Mouse (Mus musculus) embryonic facial prominence, embryonic 12.5 days (tissue): ENCODE data around the gene Stom. TPM values are rescaled to one million over a fixed set of nuclear protein-coding genes. Genes with fewer than 3 reads are reported as not detected.

Experiments
- ATAC-seq: fragments of 200-750 bp; cut with Nextera tagmentation; 2 replicates; pipeline ENCODE4 v1.8.0; 2017; ENCODE audit not compliant: insufficient number of reproducible peaks, insufficient read depth, low FRiP score, low TSS enrichment
- H3K27ac ChIP-seq: fragments of 300-500 bp; sonication (generic); 2 replicates; pipeline ENCODE4 v1.5.1; 2016; ENCODE audit warnings: mild to moderate bottlenecking
- H3K27me3 ChIP-seq: fragments of 300-500 bp; sonication (generic); 2 replicates; pipeline ENCODE4 v1.6.1; 2016; ENCODE audit warnings: mild to moderate bottlenecking, moderate library complexity
- H3K36me3 ChIP-seq: fragments of 300-500 bp; sonication (generic); 2 replicates; pipeline ENCODE4 v1.6.1; 2016; ENCODE audit warnings: mild to moderate bottlenecking
- H3K4me1 ChIP-seq: fragments of 300-500 bp; sonication (generic); 2 replicates; pipeline ENCODE4 v1.6.1; 2016
- H3K4me2 ChIP-seq: fragments of 300-500 bp; sonication (generic); replicated peaks from 2 replicates; pipeline ENCODE4 v1.6.1; 2016; ENCODE audit warnings: mild to moderate bottlenecking, moderate library complexity
- H3K4me3 ChIP-seq: fragments of 300-500 bp; sonication (generic); 2 replicates; pipeline ENCODE4 v1.5.1; 2016; ENCODE audit warnings: mild to moderate bottlenecking
- H3K9ac ChIP-seq: fragments of 300-500 bp; sonication (generic); 2 replicates; pipeline ENCODE4 v1.6.1; 2016; ENCODE audit warnings: mild to moderate bottlenecking, moderate library complexity
- H3K9me3 ChIP-seq: fragments of 300-500 bp; sonication (generic); 2 replicates; pipeline ENCODE4 v1.6.1; 2016; ENCODE audit warnings: mild to moderate bottlenecking, moderate library complexity
- WGBS: fragments of 180-500 bp; shearing (Covaris S2); methylation state at CpG from one replicate; pipeline ENCODE4 v1.1.7; 2016; 5-methylcytosine and 5-hydroxymethylcytosine counted together
- polyA plus RNA-seq: library from polyadenylated mRNA; unstranded; fragments of >200 nt; fragmentation: Nextera tagmentation; extraction: Ambion mirVana; gene quantifications from 2 replicates; pipeline ENCODE4 v1.2.1, GENCODE M21; 2016

Gene Stom
- polyA plus RNA-seq, 1 experiment from 2014 or later: 24.1 TPM

GRCm38 (mm10) chr2:35287017-35287620 is 49.7 kb downstream of the Stom start:
- 84% methylated on average over 12 of the region's 12 CpGs for WGBS
- Histone ChIP-seq H3K4me1 (0 out of 2 replicates have a peak, but pooled peaks cover 4% of the 10 kb centered on the region), H3K27ac (no peak overlapping the region), H3K9ac (no peak overlapping the region), H3K4me2 (no peak overlapping the region), H3K4me3 (no peak overlapping the region), H3K27me3 (peaks cover 19% of the 10 kb centered on the region), H3K36me3 (peaks cover 4% of the 10 kb centered on the region; the same call in 1 of the 2 replicates), H3K9me3 (no peaks in the 10 kb centered on the region)
- no peak for ATAC-seq

DNA sequence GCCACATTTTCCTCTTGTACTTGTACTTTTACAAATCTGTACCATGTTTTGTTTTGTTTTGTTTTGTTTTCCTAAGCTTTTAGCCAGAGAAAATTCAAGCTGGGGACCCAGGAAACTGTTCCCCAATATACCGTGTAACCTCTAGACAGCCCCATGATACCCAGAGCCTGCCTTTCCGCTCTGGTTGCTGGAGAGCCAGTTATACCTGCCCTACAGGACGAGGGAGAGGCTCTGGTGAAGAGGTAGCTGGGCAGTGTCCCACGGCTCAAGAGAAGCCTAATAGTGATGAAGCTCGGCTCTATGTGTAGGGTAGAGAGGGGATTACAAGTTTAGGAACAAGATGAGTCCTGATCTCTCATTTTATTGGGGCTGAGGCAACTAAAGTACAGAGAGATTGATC is 51.6 kb downstream of the Stom start:
- Histone ChIP-seq H3K9me3 (no peaks in the 10 kb centered on the region), H3K4me1 (0 out of 2 replicates have a peak, but pooled peaks cover 4% of the 10 kb centered on the region), H3K27ac (no peak overlapping the region), H3K27me3 (peaks cover 27% of the 10 kb centered on the region), H3K4me3 (no peak overlapping the region), H3K36me3 (peaks cover 4% of the 10 kb centered on the region; the same call in 1 of the 2 replicates), H3K4me2 (no peak overlapping the region), H3K9ac (no peak overlapping the region)
- ATAC-seq: no peak
- WGBS: 78% methylated on average over 5 of the region's 5 CpGs

DNA sequence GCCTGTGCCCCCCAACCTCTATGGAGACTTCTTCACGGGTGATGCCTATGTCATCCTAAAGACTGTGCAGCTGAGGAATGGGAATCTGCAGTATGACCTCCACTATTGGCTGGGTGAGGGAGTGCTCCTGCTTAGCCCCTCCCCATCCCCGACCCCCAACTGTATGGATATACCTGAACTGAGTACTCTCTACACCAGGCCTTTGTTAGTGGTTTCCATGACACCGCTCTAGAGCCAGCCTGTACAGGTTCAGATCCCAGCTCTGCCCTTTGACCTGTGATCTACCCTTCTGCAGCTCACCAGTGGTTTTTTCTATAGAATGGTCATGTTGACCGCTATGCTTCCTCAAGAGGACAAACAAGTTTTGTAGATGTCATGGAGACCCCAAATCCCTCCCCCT is 52.8 kb downstream of the Stom start:
- Histone ChIP-seq H3K4me1 (0 out of 2 replicates have a peak, but pooled peaks cover 4% of the 10 kb centered on the region), H3K9ac (no peak overlapping the region), H3K4me2 (no peak overlapping the region), H3K36me3 (peaks cover 4% of the 10 kb centered on the region; the same call in 1 of the 2 replicates), H3K27ac (no peak overlapping the region), H3K9me3 (no peaks in the 10 kb centered on the region), H3K27me3 (peaks cover 27% of the 10 kb centered on the region), H3K4me3 (no peak overlapping the region)
- WGBS: 82% methylated on average over 4 of the region's 4 CpGs
- ATAC-seq: no peak

DNA sequence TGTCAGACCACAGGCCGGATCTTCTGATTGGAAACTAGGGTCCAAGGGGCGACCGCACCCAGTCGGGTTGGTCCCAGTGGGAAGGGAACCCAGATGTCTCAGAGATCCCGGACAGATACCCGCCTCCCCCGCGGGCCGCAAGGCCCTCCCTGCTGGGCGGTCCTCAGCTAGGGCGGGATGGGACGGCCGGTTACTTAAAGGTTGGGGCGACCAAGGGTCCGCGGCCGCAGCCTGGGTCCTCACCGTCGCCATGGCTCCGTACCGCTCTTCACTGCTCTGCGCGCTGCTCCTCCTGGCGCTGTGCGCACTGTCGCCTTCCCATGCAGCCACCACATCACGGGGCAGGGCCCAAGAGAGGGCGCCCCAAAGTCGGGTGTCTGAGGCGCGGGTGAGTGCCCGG is 54.6 kb downstream of the Stom start:
- peak overlapping the region; percentile 34 for H3K4me3 ChIP-seq
- ATAC-seq: no peak
- H3K4me1 ChIP-seq: 0 out of 2 replicates have a peak, but pooled peaks cover 4% of the 10 kb centered on the region
- peaks cover 27% of the 10 kb centered on the region for H3K27me3 ChIP-seq
- peaks cover 4% of the 10 kb centered on the region; the same call in 1 of the 2 replicates for H3K36me3 ChIP-seq
- 3% methylated on average over 32 of the region's 32 CpGs for WGBS
- H3K9me3 ChIP-seq: no peaks in the 10 kb centered on the region
- H3K9ac ChIP-seq: peak overlapping the region; percentile 51
- no peak overlapping the region for H3K27ac ChIP-seq
- H3K4me2 ChIP-seq: peak overlapping the region; percentile 75

- no peak overlapping the region for H3K27ac ChIP-seq
- no peaks in the 10 kb centered on the region for H3K9me3 ChIP-seq
- H3K4me1 ChIP-seq: 0 out of 2 replicates have a peak, but pooled peaks cover 4% of the 10 kb centered on the region
- no peak overlapping the region for H3K4me3 ChIP-seq
- 49% methylated on average over 3 of the region's 3 CpGs for WGBS
- H3K4me2 ChIP-seq: no peak overlapping the region
- no peak overlapping the region for H3K9ac ChIP-seq
- ATAC-seq: no peak
- H3K36me3 ChIP-seq: no peaks in the 10 kb centered on the region
- peaks cover 27% of the 10 kb centered on the region for H3K27me3 ChIP-seq
These were observed 56.8 kb downstream of the Stom start for GRCm38 (mm10) chr2:35280001-35280400.

- Histone ChIP-seq H3K9me3 (no peaks in the 10 kb centered on the region), H3K27me3 (peaks cover 22% of the 10 kb centered on the region), H3K4me2 (no peak overlapping the region), H3K4me3 (no peak overlapping the region), H3K4me1 (peaks cover 13% of the 10 kb centered on the region), H3K27ac (no peak overlapping the region), H3K36me3 (no peaks in the 10 kb centered on the region), H3K9ac (no peak overlapping the region)
- no peak for ATAC-seq
- WGBS: 90% methylated on average over 7 of the region's 7 CpGs
These were observed 58.2 kb downstream of the Stom start for GRCm38 (mm10) chr2:35278371-35279210.

DNA sequence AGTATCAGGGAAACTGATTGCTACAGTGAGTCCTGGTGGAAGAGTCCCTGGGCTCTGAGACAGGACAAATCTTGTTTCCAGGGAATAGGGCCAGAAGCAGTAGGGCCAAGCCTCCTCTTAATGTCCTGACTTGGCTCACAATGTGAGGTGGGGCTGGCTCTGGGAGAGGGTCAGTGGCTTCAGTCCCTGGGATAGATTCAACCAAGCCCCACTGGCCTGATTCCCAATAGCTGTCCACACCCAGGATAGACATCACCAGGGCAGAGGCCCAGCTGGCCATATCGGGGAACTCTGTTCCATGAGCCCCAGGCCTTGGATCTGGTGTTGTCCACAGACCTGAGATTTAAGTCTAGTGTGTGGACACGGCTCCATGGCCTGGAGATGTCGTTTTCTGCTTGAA is 59.1 kb downstream of the Stom start:
- ATAC-seq: no peak
- H3K27me3 ChIP-seq: peaks cover 14% of the 10 kb centered on the region
- no peak overlapping the region for H3K4me2 ChIP-seq
- H3K27ac ChIP-seq: no peak overlapping the region
- H3K36me3 ChIP-seq: no peaks in the 10 kb centered on the region
- H3K4me3 ChIP-seq: no peak overlapping the region
- H3K9me3 ChIP-seq: no peaks in the 10 kb centered on the region
- WGBS: 76% methylated on average over 3 of the region's 3 CpGs
- peaks cover 18% of the 10 kb centered on the region for H3K4me1 ChIP-seq
- no peak overlapping the region for H3K9ac ChIP-seq

- no peak overlapping the region for H3K4me3 ChIP-seq
- no peak overlapping the region for H3K9ac ChIP-seq
- H3K9me3 ChIP-seq: no peaks in the 10 kb centered on the region
- peak overlapping the region; percentile 87 for H3K27ac ChIP-seq
- peak; percentile 53 for ATAC-seq
- WGBS: 12% methylated on average over 2 of the region's 2 CpGs
- H3K4me2 ChIP-seq: no peak overlapping the region
- H3K27me3 ChIP-seq: no peaks in the 10 kb centered on the region
- peaks cover 47% of the 10 kb centered on the region for H3K4me1 ChIP-seq
- no peaks in the 10 kb centered on the region for H3K36me3 ChIP-seq
These were observed 63.2 kb downstream of the Stom start for GRCm38 (mm10) chr2:35273536-35273935.

DNA sequence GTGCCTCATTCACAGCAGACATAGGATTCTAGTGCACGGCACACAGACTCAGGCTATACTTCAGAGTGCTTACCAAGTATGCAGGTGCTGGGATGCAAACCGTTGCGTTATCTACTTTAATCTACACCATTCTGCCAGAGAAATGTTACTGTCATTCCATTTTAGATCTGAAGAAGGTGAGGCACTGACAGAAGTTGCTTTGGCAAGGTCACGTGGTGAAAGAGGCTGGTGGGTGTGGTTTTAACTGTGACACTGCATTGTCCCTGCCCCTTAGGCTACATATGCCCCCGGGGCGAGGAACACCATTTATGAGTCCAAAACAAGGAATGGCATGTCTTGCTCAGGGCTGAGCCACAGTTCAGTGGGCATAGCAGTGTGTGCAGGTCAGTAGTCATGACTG is 63.9 kb downstream of the Stom start:
- Histone ChIP-seq H3K27me3 (no peaks in the 10 kb centered on the region), H3K4me2 (no peak overlapping the region), H3K4me3 (no peak overlapping the region), H3K4me1 (peaks cover 53% of the 10 kb centered on the region), H3K27ac (peak overlapping the region; percentile 87), H3K9me3 (no peaks in the 10 kb centered on the region), H3K9ac (no peak overlapping the region), H3K36me3 (no peaks in the 10 kb centered on the region)
- 82% methylated on average over 6 of the region's 6 CpGs for WGBS
- ATAC-seq: peak; percentile 30; the same call in 1 of the 2 replicates

DNA sequence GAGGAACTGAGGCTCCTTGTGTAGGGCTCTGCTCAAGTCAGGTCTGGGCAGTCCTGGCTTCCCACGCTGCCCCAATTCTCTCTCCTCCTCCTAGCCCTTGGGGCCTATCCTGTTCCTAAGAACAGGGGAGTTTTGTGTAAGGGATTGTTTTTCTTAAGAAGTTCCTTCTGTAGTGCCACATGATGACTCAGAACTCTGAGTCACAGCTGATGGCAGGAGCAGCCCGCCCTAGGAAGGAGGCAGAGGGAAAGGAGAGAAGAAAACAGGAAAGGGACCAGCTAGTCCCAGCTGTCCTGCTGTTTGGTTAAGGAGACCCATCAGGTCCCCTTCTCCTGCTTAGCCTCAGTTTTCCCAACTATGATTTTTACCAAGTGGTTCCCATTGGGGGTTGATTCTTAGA is 65.0 kb downstream of the Stom start:
- peaks cover 59% of the 10 kb centered on the region for H3K4me1 ChIP-seq

DNA sequence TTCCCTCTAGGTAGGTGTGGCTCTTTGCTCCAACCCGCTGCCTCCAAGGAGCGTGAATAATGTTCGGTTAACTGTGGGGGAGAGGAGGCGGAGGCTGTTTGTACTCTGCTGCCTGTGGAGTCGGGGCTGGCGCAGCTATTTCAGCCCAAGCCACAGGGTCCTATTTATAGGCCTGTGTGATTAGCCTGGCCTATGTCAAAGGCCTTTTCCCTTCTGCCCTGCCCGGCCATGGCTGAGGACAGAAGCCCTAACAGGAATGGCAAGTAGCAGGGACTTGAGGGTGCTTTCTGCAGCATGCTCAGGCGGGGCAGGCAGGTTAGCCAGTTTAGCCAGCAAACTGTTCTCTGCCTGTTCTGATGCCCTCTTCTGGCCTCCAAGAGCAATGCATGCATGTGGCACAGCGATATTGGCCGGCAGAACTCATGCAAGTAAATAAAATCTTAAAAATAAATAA is 66.2 kb downstream of the Stom start:
- Histone ChIP-seq H3K4me1 (peaks cover 69% of the 10 kb centered on the region), H3K27me3 (no peaks in the 10 kb centered on the region), H3K4me3 (no peak overlapping the region), H3K36me3 (no peaks in the 10 kb centered on the region), H3K27ac (peak overlapping the region; percentile 51), H3K9ac (no peak overlapping the region), H3K9me3 (no peaks in the 10 kb centered on the region), H3K4me2 (no peak overlapping the region)
- WGBS: 22% methylated on average over 10 of the region's 10 CpGs
- no peak for ATAC-seq

More for the DNA sequence above, 65.0 kb downstream of the Stom start:
- H3K36me3 ChIP-seq: no peaks in the 10 kb centered on the region
- H3K27ac ChIP-seq: peak overlapping the region; percentile 14; the same call in 1 of the 2 replicates
- no peaks in the 10 kb centered on the region for H3K9me3 ChIP-seq
- WGBS: 34% methylated on average over 2 of the region's 2 CpGs
- H3K9ac ChIP-seq: no peak overlapping the region
- no peaks in the 10 kb centered on the region for H3K27me3 ChIP-seq
- H3K4me2 ChIP-seq: no peak overlapping the region
- no peak overlapping the region for H3K4me3 ChIP-seq
- ATAC-seq: no peak
